Mouse (Mus musculus) heart, adult 2 months (tissue): ENCODE data around the gene Pax9.

Source experiments
- EP300 ChIP-seq: fragments of 200-500 bp; IDR thresholded peaks from 2 replicates; pipeline ENCODE4 v1.6.1; 2011; ENCODE audit warnings: low read depth, low read length, control low read depth; ENCODE audit not compliant: insufficient read depth
- POLR2A ChIP-seq: fragments of 200-500 bp; IDR thresholded peaks from 2 replicates; pipeline ENCODE4 v1.6.1; 2011; ENCODE audit warnings: mild to moderate bottlenecking, low read depth, low read length, control low read depth; ENCODE audit not compliant: insufficient read depth

DNA sequence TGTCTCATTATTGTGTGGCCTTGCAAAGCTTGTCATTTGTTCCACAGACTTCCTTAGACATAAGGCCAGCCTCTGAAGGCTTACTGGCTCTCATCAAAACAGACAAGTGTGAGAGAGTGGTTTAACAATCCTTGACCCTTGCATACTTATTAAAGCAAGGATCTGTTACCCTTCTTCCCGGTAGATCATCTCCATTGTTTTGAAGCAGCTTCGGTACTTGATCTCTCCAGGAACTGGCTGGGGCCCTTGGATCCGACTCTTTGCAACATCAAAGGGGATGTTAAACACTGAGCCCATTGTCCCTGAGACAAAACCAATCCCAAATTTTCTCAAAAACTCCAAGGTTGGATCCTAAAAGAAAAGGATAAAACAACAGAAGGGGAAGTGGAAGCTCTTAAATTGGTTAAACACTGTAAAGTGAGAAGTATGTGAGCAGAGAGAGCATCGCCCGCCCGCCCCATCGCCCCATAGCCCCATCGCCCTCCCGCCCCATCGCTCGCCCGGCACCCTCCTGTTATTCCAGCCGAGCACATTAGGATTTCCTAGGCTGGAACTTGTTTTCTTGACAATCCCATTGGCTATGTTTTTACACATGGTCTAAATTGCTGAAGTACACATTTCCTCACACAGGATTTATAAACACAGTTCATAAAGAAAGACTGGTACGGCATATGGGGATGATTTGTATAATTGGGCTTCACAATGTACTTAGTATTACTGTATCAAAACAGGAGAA lies 26.6 kb downstream of the Pax9 start:
- TF ChIP-seq POLR2A, result no peak
- no peak for TF ChIP-seq EP300
